Mouse (Mus musculus): ENCODE measurements at regions not wholly inside any gene's neighbourhood (a gene's known extent, or its start where the extent isn't known, plus 50 kb on each side); places are given as distances from the start of the nearest gene placed in this dataset.

GRCm38 (mm10) chrX:82741478-82741877 lies 207.2 kb upstream of the Dmd start:
- Histone ChIP-seq H3K4me2 (ENCODE audit: low read length) (no peak overlapping the region), H3K36me3 (ENCODE audit: control insufficient read depth, insufficient read depth, low read length) (no peaks in the 10 kb centered on the region), H3K4me3 (ENCODE audit: low read length) (no peak overlapping the region), H3K27ac (ENCODE audit: low read depth, low read length) (no peak overlapping the region), H3K9ac (ENCODE audit: low read depth, low read length) (no peak overlapping the region), H3K9me3 (ENCODE audit: control insufficient read depth, low read length) (no peaks in the 10 kb centered on the region), H3K27me3 (replicated peaks; ENCODE audit: control insufficient read depth, insufficient read depth, low read length) (no peaks in the 10 kb centered on the region), H3K4me1 (ENCODE audit: control insufficient read depth, insufficient read depth, low read depth, low read length) (no peaks in the 10 kb centered on the region)
- ATAC-seq = no peak

GRCm38 (mm10) chrX:82764204-82764603 lies 184.5 kb upstream of the Dmd start:
- Histone ChIP-seq H3K4me2 (ENCODE audit: low read length) (no peak overlapping the region), H3K27me3 (replicated peaks; ENCODE audit: control insufficient read depth, insufficient read depth, low read length) (no peaks in the 10 kb centered on the region), H3K4me1 (ENCODE audit: control insufficient read depth, insufficient read depth, low read depth, low read length) (no peaks in the 10 kb centered on the region), H3K27ac (ENCODE audit: low read depth, low read length) (no peak overlapping the region), H3K9me3 (ENCODE audit: control insufficient read depth, low read length) (no peaks in the 10 kb centered on the region), H3K9ac (ENCODE audit: low read depth, low read length) (no peak overlapping the region), H3K36me3 (ENCODE audit: control insufficient read depth, insufficient read depth, low read length) (no peaks in the 10 kb centered on the region), H3K4me3 (ENCODE audit: low read length) (no peak overlapping the region)
- ATAC-seq = no peak
- WGBS = 7% methylated on average over 2 of the region's 2 CpGs

GRCm38 (mm10) chrX:82809171-82809570 lies 139.5 kb upstream of the Dmd start:
- Histone ChIP-seq H3K9ac (ENCODE audit: low read depth, low read length) (no peak overlapping the region), H3K27me3 (replicated peaks; ENCODE audit: control insufficient read depth, insufficient read depth, low read length) (no peaks in the 10 kb centered on the region), H3K4me2 (ENCODE audit: low read length) (no peak overlapping the region), H3K9me3 (ENCODE audit: control insufficient read depth, low read length) (no peaks in the 10 kb centered on the region), H3K4me3 (ENCODE audit: low read length) (no peak overlapping the region), H3K36me3 (ENCODE audit: control insufficient read depth, insufficient read depth, low read length) (no peaks in the 10 kb centered on the region), H3K27ac (ENCODE audit: low read depth, low read length) (no peak overlapping the region), H3K4me1 (ENCODE audit: control insufficient read depth, insufficient read depth, low read depth, low read length) (no peaks in the 10 kb centered on the region)
- WGBS = 13% methylated on average over 2 of the region's 2 CpGs
- ATAC-seq = no peak

GRCm38 (mm10) chrX:82814618-82815017 lies 134.1 kb upstream of the Dmd start:
- WGBS = 18% methylated on average over 11 of the region's 11 CpGs
- H3K4me2 ChIP-seq (ENCODE audit: low read length) = peak overlapping the region; percentile 48
- H3K36me3 ChIP-seq (ENCODE audit: control insufficient read depth, insufficient read depth, low read length) = no peaks in the 10 kb centered on the region
- peak overlapping the region; percentile 45 for H3K9ac ChIP-seq (ENCODE audit: low read depth, low read length)
- no peaks in the 10 kb centered on the region for H3K9me3 ChIP-seq (ENCODE audit: control insufficient read depth, low read length)
- ATAC-seq = peak; percentile 37; the same call in 1 of the 2 replicates
- H3K4me3 ChIP-seq (ENCODE audit: low read length) = peak overlapping the region; percentile 42
- no peaks in the 10 kb centered on the region for H3K4me1 ChIP-seq (ENCODE audit: control insufficient read depth, insufficient read depth, low read depth, low read length)
- no peak overlapping the region for H3K27ac ChIP-seq (ENCODE audit: low read depth, low read length)
- no peaks in the 10 kb centered on the region for H3K27me3 ChIP-seq (replicated peaks; ENCODE audit: control insufficient read depth, insufficient read depth, low read length)

DNA sequence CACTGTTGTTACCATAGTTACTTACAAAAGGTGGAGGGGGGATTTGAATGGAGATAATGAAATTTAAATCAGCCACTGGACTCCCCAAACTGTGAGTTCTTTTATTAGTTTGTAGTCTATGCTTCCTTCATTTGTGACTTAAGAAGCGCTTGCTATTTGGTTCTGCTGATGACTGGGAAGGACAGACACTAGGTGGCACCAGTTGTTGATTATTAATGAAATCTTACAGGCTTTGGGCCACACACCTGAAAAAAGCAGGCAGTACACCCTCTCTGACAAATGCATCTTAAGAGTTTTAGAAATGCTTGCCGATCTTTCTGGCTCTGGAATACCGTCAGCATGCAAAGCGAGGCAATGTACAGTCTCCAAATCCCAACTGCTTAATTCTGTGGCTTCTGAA lies 131.6 kb upstream of the Dmd start:
- Histone ChIP-seq H3K27ac (ENCODE audit: low read depth, low read length) (no peak overlapping the region), H3K36me3 (ENCODE audit: control insufficient read depth, insufficient read depth, low read length) (no peaks in the 10 kb centered on the region), H3K4me3 (ENCODE audit: low read length) (no peak overlapping the region), H3K4me2 (ENCODE audit: low read length) (no peak overlapping the region), H3K4me1 (ENCODE audit: control insufficient read depth, insufficient read depth, low read depth, low read length) (no peaks in the 10 kb centered on the region), H3K9ac (ENCODE audit: low read depth, low read length) (no peak overlapping the region), H3K27me3 (replicated peaks; ENCODE audit: control insufficient read depth, insufficient read depth, low read length) (no peaks in the 10 kb centered on the region), H3K9me3 (ENCODE audit: control insufficient read depth, low read length) (no peaks in the 10 kb centered on the region)
- ATAC-seq = peak; percentile 61; the same call in 1 of the 2 replicates
- 44% methylated on average over 4 of the region's 4 CpGs for WGBS

- Histone ChIP-seq H3K36me3 (ENCODE audit: control insufficient read depth, insufficient read depth, low read length) (no peaks in the 10 kb centered on the region), H3K9me3 (ENCODE audit: control insufficient read depth, low read length) (no peaks in the 10 kb centered on the region), H3K4me1 (ENCODE audit: control insufficient read depth, insufficient read depth, low read depth, low read length) (no peaks in the 10 kb centered on the region), H3K4me3 (ENCODE audit: low read length) (no peak overlapping the region), H3K9ac (ENCODE audit: low read depth, low read length) (no peak overlapping the region), H3K4me2 (ENCODE audit: low read length) (no peak overlapping the region), H3K27me3 (replicated peaks; ENCODE audit: control insufficient read depth, insufficient read depth, low read length) (no peaks in the 10 kb centered on the region), H3K27ac (ENCODE audit: low read depth, low read length) (no peak overlapping the region)
- WGBS = 41% methylated on average over 5 of the region's 5 CpGs
- ATAC-seq = no peak
Measured at GRCm38 (mm10) chrX:82823606-82824005, 125.1 kb upstream of the Dmd start.

- no peak overlapping the region for H3K4me3 ChIP-seq (ENCODE audit: low read length)
- no peaks in the 10 kb centered on the region for H3K9me3 ChIP-seq (ENCODE audit: control insufficient read depth, low read length)
- ATAC-seq = no peak
- no peaks in the 10 kb centered on the region for H3K4me1 ChIP-seq (ENCODE audit: control insufficient read depth, insufficient read depth, low read depth, low read length)
- WGBS = 62% methylated on average over 1 of the region's 1 CpGs
- no peak overlapping the region for H3K27ac ChIP-seq (ENCODE audit: low read depth, low read length)
- no peak overlapping the region for H3K9ac ChIP-seq (ENCODE audit: low read depth, low read length)
- H3K4me2 ChIP-seq (ENCODE audit: low read length) = no peak overlapping the region
- H3K36me3 ChIP-seq (ENCODE audit: control insufficient read depth, insufficient read depth, low read length) = no peaks in the 10 kb centered on the region
- no peaks in the 10 kb centered on the region for H3K27me3 ChIP-seq (replicated peaks; ENCODE audit: control insufficient read depth, insufficient read depth, low read length)
Measured at GRCm38 (mm10) chrX:82866116-82866515, 82.6 kb upstream of the Dmd start.
